36 mouse cellular contexts compared by ENCODE assay signal in the genomic region with DNA sequence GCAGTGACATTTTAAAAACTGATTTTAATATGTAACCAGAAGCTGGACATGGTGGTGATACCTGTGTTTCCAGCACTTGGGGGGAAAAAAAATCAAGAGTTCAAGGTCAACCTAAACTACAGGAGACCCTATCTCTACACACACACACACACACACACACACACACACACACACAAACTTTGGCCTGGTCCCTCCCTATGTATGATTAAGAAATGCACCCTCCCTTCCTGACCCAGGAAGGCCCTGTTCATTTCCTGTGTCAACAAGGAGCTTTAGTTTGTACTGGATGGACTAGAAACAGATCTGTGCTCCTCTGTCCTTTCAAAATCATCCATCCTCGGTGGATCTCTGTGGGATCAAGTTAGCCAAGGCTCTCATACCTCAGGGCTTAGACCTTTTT. TPM values are rescaled to one million over a fixed set of nuclear protein-coding genes. Genes with fewer than 3 reads are reported as not detected.
"Had no signal": no experiment of that assay in that cellular context is flagged by ENCODE, and none has a peak within 500 bp of the region (broad histone marks: within the 10 kb centered on the region; RNA-seq: fewer than 3 reads in every experiment).

No protein-coding gene starts in this region.

RNA-seq across cellular contexts. Expression of gene Heatr4, which starts 46.1 kb away (rescaled TPM):
- total RNA-seq: left cerebral cortex, adult 18-20 months; left cerebral cortex, adult 2 months; left cerebral cortex, adult 8-10 months; left cerebral cortex, postnatal 10 days; left cerebral cortex, postnatal 25 days; left cerebral cortex, postnatal 36 days; liver, adult 2 months; megakaryocyte progenitor cell, adult 5-6 weeks; megakaryocyte, adult 5-6 weeks; megakaryocyte-erythroid progenitor cell, adult 5-6 weeks; monocyte, adult 5-6 weeks had no signal
- polyA plus RNA-seq: limb, embryonic 10.5 days; limb, embryonic 11.5 days; limb, embryonic 12.5 days; limb, embryonic 13.5 days; limb, embryonic 15.5 days; liver, adult 2 months; liver, embryonic 11.5 days; liver, embryonic 12.5 days; liver, embryonic 13.5 days; liver, embryonic 14.5 days; liver, embryonic 15.5 days; liver, embryonic 16.5 days; liver, postnatal 0 days; lung, adult 2 months; lung, embryonic 14.5 days; lung, embryonic 15.5 days; lung, embryonic 16.5 days; macrophage; midbrain, embryonic 10.5 days; midbrain, embryonic 12.5 days; midbrain, embryonic 13.5 days; midbrain, embryonic 14.5 days; midbrain, embryonic 16.5 days; midbrain, postnatal 0 days; myocyte; neural tube, embryonic 11.5 days had no signal
